19 mouse cellular contexts compared by ENCODE assay signal in the genomic region with DNA sequence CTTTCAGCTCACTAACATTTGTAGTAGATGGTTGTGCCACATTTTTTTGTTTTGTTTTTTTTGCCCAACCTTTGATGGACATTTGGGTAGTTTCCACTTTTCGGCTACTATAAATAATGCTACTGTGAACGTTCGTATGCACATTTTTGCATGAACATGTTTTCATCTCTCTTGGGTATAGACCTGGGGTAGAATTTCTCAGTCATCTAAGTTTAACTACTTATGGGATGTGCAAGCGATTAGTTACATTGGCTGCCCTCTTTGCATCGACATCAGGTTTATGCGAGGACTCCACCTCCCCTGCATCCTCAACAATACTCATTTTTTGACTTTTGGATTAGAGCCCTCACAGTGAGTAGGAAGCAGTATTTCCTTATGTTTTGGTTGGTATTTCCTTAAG.
"Had no signal": no experiment of that assay in that cellular context is flagged by ENCODE, and none has a peak within 500 bp of the region (broad histone marks: within the 10 kb centered on the region; RNA-seq: fewer than 3 reads in every experiment).

No protein-coding gene starts in this region.

- H3K9me3 ChIP-seq: liver, embryonic 13.5 days; midbrain, embryonic 12.5 days; midbrain, embryonic 15.5 days; neural tube, embryonic 12.5 days; neural tube, embryonic 15.5 days had no signal

- H3K4me3 ChIP-seq: liver, embryonic 13.5 days; midbrain, embryonic 12.5 days; midbrain, embryonic 15.5 days; neural tube, embryonic 12.5 days; neural tube, embryonic 15.5 days had no signal

- H3K4me1 ChIP-seq: liver, embryonic 13.5 days had no signal

- H3K36me3 ChIP-seq: liver, embryonic 13.5 days; midbrain, embryonic 12.5 days; midbrain, embryonic 15.5 days; neural tube, embryonic 12.5 days; neural tube, embryonic 15.5 days had no signal

- H3K9ac ChIP-seq: liver, embryonic 13.5 days; midbrain, embryonic 12.5 days; midbrain, embryonic 15.5 days; neural tube, embryonic 12.5 days; neural tube, embryonic 15.5 days had no signal

- ATAC-seq: midbrain, embryonic 15.5 days had no signal

- DNase-seq: kidney, adult 18-20 months; kidney, adult 9 months; kidney, postnatal 14 days; kidney, postnatal 4 days; layer of hippocampus, adult 9-11 months; liver, embryonic 13.5 days; lung, adult 2 months; lung, postnatal 14 days; lung, postnatal 4 days; retina, postnatal 1 day; right cerebral cortex, postnatal 25 days; thymus, adult 2 months; thymus, postnatal 14 days; thymus, postnatal 4 days had no signal

- H3K27ac ChIP-seq: liver, embryonic 13.5 days; midbrain, embryonic 12.5 days; midbrain, embryonic 15.5 days; neural tube, embryonic 12.5 days; neural tube, embryonic 15.5 days; stomach, postnatal 0 days had no signal

- H3K4me2 ChIP-seq: liver, embryonic 13.5 days; midbrain, embryonic 12.5 days; midbrain, embryonic 15.5 days; neural tube, embryonic 12.5 days; neural tube, embryonic 15.5 days had no signal
